Mouse (Mus musculus) ES-Bruce4 (cell line): ENCODE results near the gene Stra8. TPM values are rescaled to one million over a fixed set of nuclear protein-coding genes. Genes with fewer than 3 reads are reported as not detected.

Experiments
- H3K27ac ChIP-seq: 2 replicates; pipeline ENCODE4 v1.5.1; 2012; ENCODE audit warnings: low read length, inconsistent platforms; ENCODE audit not compliant: insufficient read depth
- H3K27me3 ChIP-seq: 2 replicates; pipeline ENCODE4 v1.6.1; 2012; ENCODE audit warnings: mild to moderate bottlenecking, low read length, inconsistent platforms; ENCODE audit not compliant: control insufficient read depth, poor library complexity, insufficient read depth, severe bottlenecking
- H3K36me3 ChIP-seq: 2 replicates; pipeline ENCODE4 v1.6.1; 2012; ENCODE audit warnings: inconsistent platforms, mild to moderate bottlenecking, low read length, moderate library complexity; ENCODE audit not compliant: control insufficient read depth, poor library complexity, insufficient read depth, severe bottlenecking
- H3K4me1 ChIP-seq: one replicate; pipeline ENCODE4 v1.8.1; 2011; ENCODE audit warnings: low read length; ENCODE audit not compliant: control insufficient read depth, insufficient read depth
- H3K4me3 ChIP-seq: 2 replicates; pipeline ENCODE4 v1.5.1; 2011; ENCODE audit warnings: low read depth, mild to moderate bottlenecking, low read length
- H3K9ac ChIP-seq: 2 replicates; pipeline ENCODE4 v1.6.1; 2012; ENCODE audit warnings: low read depth, mild to moderate bottlenecking, inconsistent platforms; ENCODE audit not compliant: poor library complexity, severe bottlenecking
- H3K9me3 ChIP-seq: replicated peaks from 2 replicates; pipeline ENCODE4 v1.6.1; 2012; ENCODE audit warnings: mild to moderate bottlenecking, low read length, inconsistent platforms; ENCODE audit not compliant: control insufficient read depth, poor library complexity, insufficient read depth, severe bottlenecking
- CTCF ChIP-seq: IDR thresholded peaks from one replicate; pipeline ENCODE4 v1.8.1; 2011; ENCODE audit warnings: low read depth, low read length
- EP300 ChIP-seq: IDR thresholded peaks from 2 replicates; pipeline ENCODE4 v1.6.1; 2011; ENCODE audit warnings: low read depth, low read length; ENCODE audit not compliant: insufficient read depth
- POLR2A ChIP-seq: IDR thresholded peaks from one replicate; pipeline ENCODE4 v1.8.1; 2011; ENCODE audit warnings: low read length; ENCODE audit not compliant: insufficient read depth
- polyA plus RNA-seq: library from polyadenylated mRNA; stranded (reverse); fragments of >200 nt; gene quantifications from 2 replicates; pipeline ENCODE4 v1.2.4, GENCODE M21; 2011; ENCODE audit warnings: low read depth; ENCODE audit not compliant: missing spikeins, insufficient read depth, insufficient read length

Stra8 gene
- polyA plus RNA-seq, 1 experiment = 0.69 TPM

GRCm38 (mm10) chr6:34884724-34885123 is 35.2 kb upstream of the Stra8 start:
- TF ChIP-seq EP300 = no peak
- TF ChIP-seq CTCF = no peak
- TF ChIP-seq POLR2A = no peak
- no peaks in the 10 kb centered on the region for H3K4me1 ChIP-seq
- H3K4me3 ChIP-seq = no peak overlapping the region
- no peak overlapping the region for H3K9ac ChIP-seq
- no peak overlapping the region for H3K27ac ChIP-seq
- no peaks in the 10 kb centered on the region for H3K9me3 ChIP-seq
- H3K27me3 ChIP-seq = no peaks in the 10 kb centered on the region
- H3K36me3 ChIP-seq = peaks cover 7% of the 10 kb centered on the region

- TF ChIP-seq CTCF = no peak
- H3K36me3 ChIP-seq = peaks cover 7% of the 10 kb centered on the region
- H3K9me3 ChIP-seq = no peaks in the 10 kb centered on the region
- H3K27ac ChIP-seq = no peak overlapping the region
- no peak overlapping the region for H3K9ac ChIP-seq
- no peaks in the 10 kb centered on the region for H3K4me1 ChIP-seq
- H3K27me3 ChIP-seq = no peaks in the 10 kb centered on the region
- no peak overlapping the region for H3K4me3 ChIP-seq
These were observed 32.7 kb upstream of the Stra8 start for GRCm38 (mm10) chr6:34887131-34887850.

- H3K9ac ChIP-seq = no peak overlapping the region
- TF ChIP-seq EP300 = no peak
- TF ChIP-seq CTCF = no peak
- no peak for TF ChIP-seq POLR2A
- H3K27ac ChIP-seq = no peak overlapping the region
- no peaks in the 10 kb centered on the region for H3K27me3 ChIP-seq
- peaks cover 7% of the 10 kb centered on the region for H3K36me3 ChIP-seq
- no peaks in the 10 kb centered on the region for H3K9me3 ChIP-seq
- no peak overlapping the region for H3K4me3 ChIP-seq
- H3K4me1 ChIP-seq = no peaks in the 10 kb centered on the region
These were observed 30.8 kb upstream of the Stra8 start for GRCm38 (mm10) chr6:34889185-34889584.

- Histone ChIP-seq H3K4me1 (no peaks in the 10 kb centered on the region), H3K36me3 (0 out of 2 replicates have a peak, but pooled peaks cover 3% of the 10 kb centered on the region), H3K27me3 (no peaks in the 10 kb centered on the region), H3K9ac (no peak overlapping the region), H3K27ac (no peak overlapping the region), H3K9me3 (no peaks in the 10 kb centered on the region), H3K4me3 (no peak overlapping the region)
- TF ChIP-seq CTCF (no peak), EP300 (no peak), POLR2A (no peak)
These were observed 24.4 kb upstream of the Stra8 start for GRCm38 (mm10) chr6:34895569-34895968.

GRCm38 (mm10) chr6:34896168-34896780 is 23.7 kb upstream of the Stra8 start:
- TF ChIP-seq POLR2A = no peak
- no peak for TF ChIP-seq EP300
- TF ChIP-seq CTCF = no peak

GRCm38 (mm10) chr6:34899127-34899526 is 20.8 kb upstream of the Stra8 start:
- no peak for TF ChIP-seq POLR2A
- Histone ChIP-seq H3K9me3 (no peaks in the 10 kb centered on the region), H3K27ac (no peak overlapping the region), H3K4me1 (no peaks in the 10 kb centered on the region), H3K9ac (no peak overlapping the region), H3K4me3 (no peak overlapping the region), H3K36me3 (peaks cover 3% of the 10 kb centered on the region), H3K27me3 (no peaks in the 10 kb centered on the region)

More at GRCm38 (mm10) chr6:34896168-34896780, 23.7 kb upstream of the Stra8 start:
- no peak overlapping the region for H3K4me3 ChIP-seq
- no peak overlapping the region for H3K9ac ChIP-seq
- H3K4me1 ChIP-seq = no peaks in the 10 kb centered on the region
- H3K36me3 ChIP-seq = 0 out of 2 replicates have a peak, but pooled peaks cover 3% of the 10 kb centered on the region
- no peaks in the 10 kb centered on the region for H3K9me3 ChIP-seq
- no peak overlapping the region for H3K27ac ChIP-seq
- H3K27me3 ChIP-seq = no peaks in the 10 kb centered on the region
